Mouse (Mus musculus) urinary bladder, postnatal 14 days (tissue): ENCODE measurements around the gene Gm28539.
"Not testable (repeated sequence)": the region's sequence is repeated elsewhere in the genome, so short reads cannot be mapped to it uniquely, and the experiment has no call there.

Experiments
- DNase-seq: peaks from one replicate; pipeline ENCODE4 v3.0.0; 2021; ENCODE audit warnings: low spot score

Gene Gm28539

DNA sequence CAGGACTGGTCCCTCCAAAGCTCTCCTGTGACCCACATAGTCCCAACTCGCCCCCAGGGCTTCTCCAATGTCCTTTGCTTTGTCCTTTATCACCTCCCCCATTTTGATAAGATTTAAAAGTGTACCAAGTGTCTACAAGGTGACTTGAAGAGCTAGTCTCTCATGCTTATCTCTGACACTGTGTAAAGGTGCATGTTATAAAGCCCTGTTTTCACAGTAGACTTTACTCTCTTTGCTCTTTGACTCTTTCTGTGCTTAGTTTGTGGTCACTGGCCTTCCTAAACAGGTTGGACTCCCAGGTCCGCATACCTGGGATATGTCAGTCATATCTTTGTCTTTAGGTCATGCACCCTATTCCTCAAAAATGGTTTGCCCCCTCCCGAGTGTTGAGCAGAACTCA is 118.7 kb downstream of the Gm28539 start:
- no peak for DNase-seq

- DNase-seq = no peak
Observed at GRCm38 (mm10) chr16:18963486-18963885, 127.1 kb downstream of the Gm28539 start.

DNA sequence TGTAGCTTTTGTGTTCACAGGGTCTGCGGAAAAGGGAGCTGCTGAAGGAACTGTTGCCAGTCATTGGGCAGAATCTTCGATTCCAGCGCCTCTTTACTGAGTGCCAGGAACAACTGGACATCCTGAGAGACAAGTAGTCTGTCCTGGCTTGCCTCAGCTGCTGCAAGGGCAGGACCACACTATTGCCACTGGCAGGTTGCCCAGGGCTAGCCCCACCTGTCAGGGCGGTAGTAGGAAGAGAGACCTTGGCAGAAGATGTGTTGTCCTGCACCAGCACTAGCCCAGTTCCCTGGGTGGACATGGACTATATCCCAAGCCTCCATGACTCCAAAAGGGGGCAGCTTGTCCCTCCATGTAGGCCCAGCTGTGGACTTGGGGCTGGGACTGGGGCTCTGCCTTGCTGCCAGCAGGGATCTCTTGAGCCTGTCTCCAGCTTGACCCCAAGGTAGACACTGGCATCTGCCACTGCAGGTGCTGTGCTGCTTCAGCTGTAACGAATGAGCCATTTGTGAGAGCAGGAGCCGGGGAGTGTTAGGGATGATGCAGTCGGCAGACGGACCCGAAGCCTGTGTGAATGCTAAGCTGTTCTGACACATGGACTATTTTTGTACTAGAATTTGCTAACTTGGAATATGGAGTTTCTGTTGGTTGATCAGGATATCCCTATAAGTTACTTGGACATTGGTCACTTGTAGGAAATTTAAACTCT is 133.2 kb downstream of the Gm28539 start:
- DNase-seq = no peak

DNA sequence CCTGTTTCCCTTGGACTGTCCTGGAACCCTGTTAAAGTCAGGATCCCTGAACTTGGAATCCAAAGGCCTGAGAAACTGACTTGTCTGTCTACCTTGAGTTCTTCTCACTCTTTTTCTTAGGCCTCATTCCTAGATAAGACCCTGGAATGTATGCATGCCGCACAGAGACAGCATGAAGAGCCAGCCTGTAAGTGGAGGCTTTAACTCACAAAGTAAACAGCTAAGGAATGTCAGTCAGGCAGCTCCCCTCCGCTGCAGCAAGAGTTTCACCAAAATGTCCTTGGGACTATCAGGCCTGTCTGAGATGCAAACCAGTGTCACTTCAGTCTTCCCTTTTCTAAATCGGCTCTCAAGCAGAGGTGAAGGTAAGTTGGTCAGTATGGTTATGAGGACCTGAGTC is 134.5 kb downstream of the Gm28539 start:
- no peak for DNase-seq

- not testable (repeated sequence) for DNase-seq
Observed at GRCm38 (mm10) chr16:18975665-18976064, 139.3 kb downstream of the Gm28539 start.

DNA sequence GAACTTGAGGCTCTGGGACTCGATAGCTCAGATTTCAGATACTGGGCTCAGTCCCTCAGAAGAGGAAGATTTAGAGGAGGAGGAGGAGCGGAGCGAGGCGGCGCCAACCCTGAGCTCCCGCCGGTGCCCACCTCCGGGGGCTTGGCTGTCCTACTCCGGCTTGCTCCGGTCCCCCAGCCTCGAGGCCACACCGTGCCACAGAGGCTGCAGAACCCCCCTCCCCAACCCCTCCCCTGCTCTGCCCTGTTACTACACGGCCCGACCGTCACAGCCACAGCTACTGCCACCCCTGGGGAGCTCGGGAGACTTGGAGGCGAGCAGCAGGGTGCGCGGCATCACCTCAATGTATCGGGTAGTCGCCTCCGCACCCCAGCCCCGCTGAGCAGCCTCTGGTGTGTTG is 139.9 kb downstream of the Gm28539 start:
- DNase-seq = no peak

- DNase-seq = no peak
Observed at GRCm38 (mm10) chr16:18986381-18986780, 150.0 kb downstream of the Gm28539 start.

GRCm38 (mm10) chr16:18986860-18987259 is 150.5 kb downstream of the Gm28539 start:
- DNase-seq = no peak

GRCm38 (mm10) chr16:19002610-19003389 is 166.4 kb downstream of the Gm28539 start:
- DNase-seq = not testable (repeated sequence)

DNA sequence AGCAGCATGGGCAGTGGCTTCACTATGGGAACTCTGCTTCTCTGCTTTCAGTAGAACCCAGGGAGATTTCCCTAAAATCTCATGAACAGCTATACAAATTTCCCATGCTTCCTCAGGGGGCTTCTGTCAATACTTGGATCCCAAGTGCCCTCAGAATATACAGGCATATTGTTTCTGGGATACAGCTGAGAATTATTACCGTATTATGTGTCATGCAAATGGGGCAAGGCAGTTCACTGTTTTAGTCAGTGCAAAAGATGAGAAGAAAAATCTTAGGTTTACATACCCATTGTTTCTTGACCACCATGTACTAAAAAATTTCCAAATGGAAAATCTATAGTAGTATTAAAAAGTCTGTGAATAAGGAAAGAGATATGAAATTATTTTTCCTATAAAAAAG is 167.4 kb downstream of the Gm28539 start:
- DNase-seq = no peak

DNA sequence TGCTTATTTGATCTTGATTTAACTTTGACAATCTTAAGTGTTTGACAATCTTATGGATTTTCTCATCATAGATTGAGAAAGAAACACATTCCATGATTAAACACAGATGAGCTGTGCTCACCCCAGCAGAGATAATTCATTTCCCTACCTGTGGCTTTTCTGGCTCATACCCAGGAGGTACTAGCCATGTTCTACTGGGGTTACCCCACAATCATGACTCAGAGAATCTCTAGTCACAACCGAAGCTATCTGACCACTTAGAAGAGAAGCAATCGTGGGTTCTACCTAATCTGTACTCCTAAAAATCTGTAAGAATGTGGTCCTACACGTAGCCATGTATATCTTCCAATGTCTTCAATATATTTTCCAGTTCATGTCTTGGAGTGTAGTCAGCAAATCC is 168.9 kb downstream of the Gm28539 start:
- no peak for DNase-seq
